14 mouse cellular contexts compared by ENCODE assay signal in the genomic region with DNA sequence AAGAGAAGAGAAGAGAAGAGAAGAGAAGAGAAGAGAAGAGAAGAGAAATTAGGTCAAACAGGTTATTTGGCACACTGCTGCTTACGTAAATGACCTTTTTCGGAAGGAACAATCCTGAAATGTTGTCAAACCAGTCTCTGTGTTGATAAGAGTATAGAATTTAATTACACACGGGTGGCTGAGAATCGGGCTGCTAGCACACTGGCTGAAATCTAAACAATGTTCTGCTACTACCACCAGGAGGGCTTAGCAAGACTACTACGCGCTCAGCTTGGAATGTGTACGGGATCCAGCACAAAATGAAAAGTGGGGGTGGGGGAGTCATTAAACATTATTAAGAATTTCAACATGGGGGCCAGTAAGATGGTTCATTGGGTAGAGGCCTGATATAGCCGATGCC.
A peak's percentile ranks its signal among the peaks of the same experiment; 100 is the strongest.
DNase-seq lines count a peak whose midpoint lies in the region; ATAC-seq lines count a peak whose summit lies in the region.
"Had no signal": no experiment of that assay in that cellular context is flagged by ENCODE, and none has a peak within 500 bp of the region (broad histone marks: within the 10 kb centered on the region; RNA-seq: fewer than 3 reads in every experiment).

No protein-coding gene starts in this region.

- H3K27ac ChIP-seq in hindbrain, embryonic 16.5 days (ENCODE audit: low read depth, low read length) = no peak overlapping the region
- no peak overlapping the region for H3K27ac ChIP-seq in hindbrain, embryonic 12.5 days
- 0 out of 2 replicates have a peak overlapping the region, but pooled peaks have one; percentile 10 for H3K27ac ChIP-seq in embryonic facial prominence, embryonic 10.5 days (replicated peaks)
- H3K27ac ChIP-seq in lung, embryonic 16.5 days (ENCODE audit: low read length) = no peak overlapping the region
- H3K27ac ChIP-seq: heart, embryonic 15.5 days had no signal

- no peak overlapping the region for H3K9ac ChIP-seq in hindbrain, embryonic 16.5 days (ENCODE audit: low read depth, low read length)
- no peak overlapping the region for H3K9ac ChIP-seq in hindbrain, embryonic 12.5 days
- H3K9ac ChIP-seq in lung, embryonic 16.5 days (ENCODE audit: low read length) = no peak overlapping the region
- H3K9ac ChIP-seq: heart, embryonic 15.5 days; hindbrain, embryonic 13.5 days had no signal

- no peaks in the 10 kb centered on the region for H3K36me3 ChIP-seq in hindbrain, embryonic 16.5 days (ENCODE audit: control insufficient read depth, insufficient read depth, low read length)
- H3K36me3 ChIP-seq in hindbrain, embryonic 12.5 days = no peaks in the 10 kb centered on the region
- no peaks in the 10 kb centered on the region for H3K36me3 ChIP-seq in embryonic facial prominence, embryonic 10.5 days (replicated peaks)
- no peaks in the 10 kb centered on the region for H3K36me3 ChIP-seq in lung, embryonic 16.5 days (ENCODE audit: control insufficient read depth, insufficient read depth, low read length)
- H3K36me3 ChIP-seq: heart, embryonic 15.5 days; hindbrain, embryonic 13.5 days had no signal

- no peaks in the 10 kb centered on the region for H3K4me1 ChIP-seq in hindbrain, embryonic 16.5 days (ENCODE audit: control insufficient read depth, insufficient read depth, low read depth, low read length)
- peaks cover 22% of the 10 kb centered on the region for H3K4me1 ChIP-seq in hindbrain, embryonic 12.5 days
- peaks cover 60% of the 10 kb centered on the region for H3K4me1 ChIP-seq in embryonic facial prominence, embryonic 10.5 days
- 0 out of 2 replicates have a peak, but pooled peaks cover 2% of the 10 kb centered on the region for H3K4me1 ChIP-seq in lung, embryonic 16.5 days (replicated peaks; ENCODE audit: control insufficient read depth, insufficient read depth, low read length)

- 55% methylated on average over 8 of the region's 8 CpGs for WGBS in hindbrain, embryonic 16.5 days
- WGBS in hindbrain, embryonic 12.5 days = 62% methylated on average over 8 of the region's 8 CpGs
- WGBS in embryonic facial prominence, embryonic 10.5 days = 61% methylated on average over 8 of the region's 8 CpGs
- 42% methylated on average over 8 of the region's 8 CpGs for WGBS in lung, embryonic 16.5 days

- H3K27me3 ChIP-seq in hindbrain, embryonic 16.5 days (replicated peaks; ENCODE audit: control insufficient read depth, insufficient read depth, low read length) = no peaks in the 10 kb centered on the region
- H3K27me3 ChIP-seq in hindbrain, embryonic 12.5 days = no peaks in the 10 kb centered on the region
- H3K27me3 ChIP-seq in embryonic facial prominence, embryonic 10.5 days (replicated peaks; ENCODE audit: low read depth, poor library complexity, severe bottlenecking) = no peaks in the 10 kb centered on the region
- no peaks in the 10 kb centered on the region for H3K27me3 ChIP-seq in lung, embryonic 16.5 days (ENCODE audit: control insufficient read depth, insufficient read depth, low read depth, low read length)
- H3K27me3 ChIP-seq: heart, embryonic 15.5 days; hindbrain, embryonic 13.5 days had no signal

- H3K4me3 ChIP-seq in hindbrain, embryonic 16.5 days (ENCODE audit: low read length) = no peak overlapping the region
- H3K4me3 ChIP-seq in hindbrain, embryonic 12.5 days = no peak overlapping the region
- H3K4me3 ChIP-seq in embryonic facial prominence, embryonic 10.5 days = no peak overlapping the region
- H3K4me3 ChIP-seq in lung, embryonic 16.5 days (ENCODE audit: low read length) = no peak overlapping the region
- H3K4me3 ChIP-seq: heart, embryonic 15.5 days; hindbrain, embryonic 13.5 days had no signal

- no peak overlapping the region for H3K4me2 ChIP-seq in hindbrain, embryonic 16.5 days (ENCODE audit: low read length)
- no peak overlapping the region for H3K4me2 ChIP-seq in hindbrain, embryonic 12.5 days (replicated peaks)
- no peak overlapping the region for H3K4me2 ChIP-seq in lung, embryonic 16.5 days (ENCODE audit: low read depth, low read length)
- H3K4me2 ChIP-seq: heart, embryonic 15.5 days; hindbrain, embryonic 13.5 days had no signal

- DNase-seq in lung, adult 18-20 months = peak; percentile 7 to 32
- no peak for DNase-seq in lung, postnatal 14 days
- DNase-seq in embryonic facial prominence, embryonic 10.5 days (ENCODE audit: low spot score) = no peak
- no peak for DNase-seq in layer of hippocampus, postnatal 10 days (ENCODE audit: low spot score in 2 of 2)
- no peak for DNase-seq in c-Kit-positive CD71-positive TER-119-positive erythroid progenitor cells, embryonic 14.5 days (ENCODE audit: low spot score)
- DNase-seq: adrenal gland, postnatal 10 days; cerebellum, postnatal 36 days; gastrocnemius, postnatal 36 days; liver had no signal

- ATAC-seq in hindbrain, embryonic 16.5 days = peak; percentile 38; the same call in 1 of the 2 replicates
- ATAC-seq in hindbrain, embryonic 12.5 days (ENCODE audit: low FRiP score) = no peak
- peak; percentile 78 for ATAC-seq in lung, embryonic 16.5 days (ENCODE audit: low read depth)

- H3K9me3 ChIP-seq in hindbrain, embryonic 16.5 days (ENCODE audit: control insufficient read depth, low read length) = no peaks in the 10 kb centered on the region
- no peaks in the 10 kb centered on the region for H3K9me3 ChIP-seq in hindbrain, embryonic 12.5 days (replicated peaks)
- no peaks in the 10 kb centered on the region for H3K9me3 ChIP-seq in embryonic facial prominence, embryonic 10.5 days
- H3K9me3 ChIP-seq in lung, embryonic 16.5 days (ENCODE audit: control insufficient read depth, low read length) = no peaks in the 10 kb centered on the region
- H3K9me3 ChIP-seq: heart, embryonic 15.5 days; hindbrain, embryonic 13.5 days had no signal

Comparison
In these comparisons a context has a peak if more than half of its experiments do, and no peak if none do; other contexts are left out.
1. DNase-seq: peak in lung, adult 18-20 months (2 of 2); none in lung, postnatal 14 days (single experiment), embryonic facial prominence, embryonic 10.5 days (single experiment), layer of hippocampus, postnatal 10 days (0 of 2) and c-Kit-positive CD71-positive TER-119-positive erythroid progenitor cells, embryonic 14.5 days (single experiment).